Mouse (Mus musculus): ENCODE measurements around the gene Irak2. TPM values are rescaled to one million over a fixed set of nuclear protein-coding genes. Genes with fewer than 3 reads are reported as not detected.

The Irak2 gene
- polyA plus RNA-seq, 1 experiment from 2014 or later: 15.6 TPM

DNA sequence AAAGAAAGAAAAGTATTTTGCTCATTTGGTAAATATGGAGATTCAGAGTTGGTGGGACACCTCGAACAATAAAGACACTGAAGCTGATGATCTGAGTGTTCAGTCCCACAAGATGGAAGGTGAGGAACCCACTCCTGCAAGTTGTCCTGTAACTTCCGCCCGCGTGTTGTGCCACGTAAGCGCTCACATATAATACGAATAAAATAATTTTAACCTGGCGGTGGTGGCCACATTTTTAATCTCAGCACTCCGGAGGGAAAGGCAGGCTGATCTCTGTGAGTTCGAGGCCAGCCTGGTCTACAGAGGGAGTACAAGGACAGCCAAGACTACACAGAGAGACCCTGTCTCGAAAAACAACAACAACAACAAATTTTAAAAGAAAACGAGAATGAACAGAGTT, 34.3 kb upstream of the Irak2 start:
- DNase-seq (ENCODE audit: low spot score) (no peak), ATAC-seq (no peak)
- no peak overlapping the region; the same call in 1 of the 2 replicates for H3K9ac ChIP-seq (replicated peaks; ENCODE audit: low read depth)
- H3K27ac ChIP-seq (ENCODE audit: low read length): no peak overlapping the region
- peak overlapping the region; percentile 66 for H3K4me2 ChIP-seq (replicated peaks; ENCODE audit: low read depth, low read length)
- no peaks in the 10 kb centered on the region for H3K36me3 ChIP-seq (ENCODE audit: insufficient read depth, low read length)
- WGBS: 49% methylated on average over 12 of the region's 12 CpGs
- no peaks in the 10 kb centered on the region for H3K27me3 ChIP-seq (replicated peaks; ENCODE audit: insufficient read depth, low read length)
- peaks cover 7% of the 10 kb centered on the region; the same call in 1 of the 2 replicates for H3K4me1 ChIP-seq (ENCODE audit: insufficient read depth, low read depth, low read length)
- peak overlapping the region; percentile 79 for H3K4me3 ChIP-seq (ENCODE audit: low read depth, low read length)
- TF ChIP-seq CTCF (IDR thresholded peaks at IDR 0.05): no peak
- H3K9me3 ChIP-seq (ENCODE audit: low read length): no peaks in the 10 kb centered on the region

- Histone ChIP-seq H3K4me1 (ENCODE audit: insufficient read depth, low read depth, low read length) (peaks cover 7% of the 10 kb centered on the region; the same call in 1 of the 2 replicates), H3K9ac (replicated peaks; ENCODE audit: low read depth) (peak within 1 kb of the TSS; percentile 83), H3K4me3 (ENCODE audit: low read depth, low read length) (peak within 1 kb of the TSS; percentile 79), H3K27me3 (replicated peaks; ENCODE audit: insufficient read depth, low read length) (no peaks in the 10 kb centered on the region), H3K36me3 (ENCODE audit: insufficient read depth, low read length) (no peaks in the 10 kb centered on the region), H3K4me2 (replicated peaks; ENCODE audit: low read depth, low read length) (peak within 1 kb of the TSS; percentile 66), H3K9me3 (ENCODE audit: low read length) (no peaks in the 10 kb centered on the region), H3K27ac (ENCODE audit: low read length) (peak within 1 kb of the TSS; percentile 83)
- ATAC-seq (peak; percentile 94), DNase-seq (ENCODE audit: low spot score) (peak; percentile 95)
- WGBS: 2% methylated on average over 54 of the region's 65 CpGs
- TF ChIP-seq EP300 (IDR thresholded peaks at IDR 0.05): no peak
- peak; percentile 71 for TF ChIP-seq CTCF (IDR thresholded peaks at IDR 0.05)
Measured at GRCm38 (mm10) chr6:113604432-113605223, 33.6 kb upstream of the Irak2 start, which contains the start of gene Brk1. Gene Brk1, plus strand, starts transcription at chr6:113604772.

GRCm38 (mm10) chr6:113605224-113605545, 33.1 kb upstream of the Irak2 start:
- H3K9ac ChIP-seq (replicated peaks; ENCODE audit: low read depth): peak overlapping the region; percentile 83
- peak overlapping the region; percentile 83 for H3K27ac ChIP-seq (ENCODE audit: low read length)
- no peaks in the 10 kb centered on the region for H3K36me3 ChIP-seq (ENCODE audit: insufficient read depth, low read length)
- peak overlapping the region; percentile 79 for H3K4me3 ChIP-seq (ENCODE audit: low read depth, low read length)
- DNase-seq (ENCODE audit: low spot score) (no peak), ATAC-seq (no peak)
- peak overlapping the region; percentile 66 for H3K4me2 ChIP-seq (replicated peaks; ENCODE audit: low read depth, low read length)
- 4% methylated on average over 10 of the region's 10 CpGs for WGBS
- H3K9me3 ChIP-seq (ENCODE audit: low read length): no peaks in the 10 kb centered on the region
- H3K4me1 ChIP-seq (ENCODE audit: insufficient read depth, low read depth, low read length): peaks cover 7% of the 10 kb centered on the region; the same call in 1 of the 2 replicates
- no peaks in the 10 kb centered on the region for H3K27me3 ChIP-seq (replicated peaks; ENCODE audit: insufficient read depth, low read length)
- TF ChIP-seq EP300 (IDR thresholded peaks at IDR 0.05) (no peak), CTCF (IDR thresholded peaks at IDR 0.05) (no peak)

DNA sequence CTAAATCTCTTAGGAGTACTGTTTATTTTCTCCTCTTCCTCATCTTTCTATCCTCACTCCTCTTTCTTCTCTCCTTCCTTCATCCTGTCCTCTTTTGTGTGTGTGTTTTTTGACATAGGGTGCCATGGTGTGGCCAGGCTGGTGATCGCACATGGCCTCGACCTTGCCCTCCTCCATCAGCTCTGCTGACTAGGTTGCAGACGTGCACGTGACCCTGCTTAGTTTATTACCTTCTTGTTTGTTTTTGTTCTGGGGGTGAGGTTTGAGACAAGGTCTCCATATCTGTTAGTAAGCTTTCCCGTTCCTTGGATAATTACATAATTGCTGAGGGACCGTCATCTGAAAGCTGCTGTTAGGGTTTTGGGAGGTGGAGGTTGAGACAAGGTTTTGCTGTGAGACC, 29.4 kb upstream of the Irak2 start:
- Histone ChIP-seq H3K36me3 (ENCODE audit: insufficient read depth, low read length) (0 out of 2 replicates have a peak, but pooled peaks cover under 1% of the 10 kb centered on the region), H3K4me1 (ENCODE audit: insufficient read depth, low read depth, low read length) (peaks cover 7% of the 10 kb centered on the region; the same call in 1 of the 2 replicates), H3K4me2 (replicated peaks; ENCODE audit: low read depth, low read length) (no peak overlapping the region), H3K27ac (ENCODE audit: low read length) (no peak overlapping the region), H3K9me3 (ENCODE audit: low read length) (no peaks in the 10 kb centered on the region), H3K4me3 (ENCODE audit: low read depth, low read length) (no peak overlapping the region), H3K9ac (replicated peaks; ENCODE audit: low read depth) (no peak overlapping the region), H3K27me3 (replicated peaks; ENCODE audit: insufficient read depth, low read length) (no peaks in the 10 kb centered on the region)
- DNase-seq (ENCODE audit: low spot score): no peak
- 72% methylated on average over 6 of the region's 6 CpGs for WGBS
- TF ChIP-seq CTCF (IDR thresholded peaks at IDR 0.05) (no peak), EP300 (IDR thresholded peaks at IDR 0.05) (no peak)
- no peak for ATAC-seq

GRCm38 (mm10) chr6:113609293-113609692, 29.0 kb upstream of the Irak2 start:
- peaks cover 4% of the 10 kb centered on the region; the same call in 1 of the 2 replicates for H3K36me3 ChIP-seq (ENCODE audit: insufficient read depth, low read length)
- DNase-seq (ENCODE audit: low spot score): no peak
- H3K27me3 ChIP-seq (replicated peaks; ENCODE audit: insufficient read depth, low read length): no peaks in the 10 kb centered on the region
- no peak overlapping the region for H3K9ac ChIP-seq (replicated peaks; ENCODE audit: low read depth)
- no peak overlapping the region for H3K4me3 ChIP-seq (ENCODE audit: low read depth, low read length)
- no peak overlapping the region for H3K4me2 ChIP-seq (replicated peaks; ENCODE audit: low read depth, low read length)
- H3K27ac ChIP-seq (ENCODE audit: low read length): no peak overlapping the region
- H3K4me1 ChIP-seq (ENCODE audit: insufficient read depth, low read depth, low read length): peaks cover 7% of the 10 kb centered on the region; the same call in 1 of the 2 replicates
- 91% methylated on average over 7 of the region's 7 CpGs for WGBS
- ATAC-seq: no peak
- no peaks in the 10 kb centered on the region for H3K9me3 ChIP-seq (ENCODE audit: low read length)
- no peak for TF ChIP-seq CTCF (IDR thresholded peaks at IDR 0.05)
- no peak for TF ChIP-seq EP300 (IDR thresholded peaks at IDR 0.05)

DNA sequence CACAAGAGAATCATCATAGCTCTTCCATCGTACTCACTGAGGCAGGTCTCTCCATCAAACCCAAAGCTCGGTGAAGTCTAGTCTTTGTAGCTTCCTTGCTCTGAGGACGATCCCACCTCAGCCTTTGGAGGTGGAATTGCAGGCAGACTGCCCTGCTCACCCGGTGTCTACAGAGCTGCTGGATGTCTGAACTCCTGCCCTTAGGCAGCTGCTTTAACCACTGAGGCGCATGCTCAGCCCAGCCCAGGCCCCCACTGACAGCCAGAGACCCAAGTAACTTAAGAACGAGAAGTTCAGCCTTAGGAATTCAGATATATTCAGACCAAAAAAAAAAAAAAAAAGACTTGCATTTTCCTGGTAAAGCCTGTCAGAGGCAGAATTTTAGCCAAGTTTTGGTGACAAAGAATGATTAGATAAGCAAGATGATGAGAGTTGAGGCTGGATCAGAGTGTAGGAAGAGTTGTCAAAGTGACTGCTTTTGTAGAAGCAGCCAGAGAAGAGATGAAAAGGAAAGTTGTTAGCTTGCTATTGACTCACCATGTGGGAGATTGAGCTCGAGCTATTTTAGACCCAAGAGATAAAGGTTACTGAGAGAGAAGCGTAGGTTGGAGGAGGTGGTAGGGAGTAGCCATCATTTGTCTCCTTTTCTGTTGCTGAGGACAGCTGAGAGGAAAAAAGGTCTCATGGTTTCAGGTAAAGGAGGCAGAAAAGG, 25.9 kb upstream of the Irak2 start:
- no peaks in the 10 kb centered on the region for H3K9me3 ChIP-seq (ENCODE audit: low read length)
- no peak overlapping the region for H3K27ac ChIP-seq (ENCODE audit: low read length)
- ATAC-seq (no peak), DNase-seq (ENCODE audit: low spot score) (no peak)
- WGBS: 82% methylated on average over 8 of the region's 8 CpGs
- no peaks in the 10 kb centered on the region for H3K4me1 ChIP-seq (ENCODE audit: insufficient read depth, low read depth, low read length)
- no peak overlapping the region for H3K4me3 ChIP-seq (ENCODE audit: low read depth, low read length)
- no peaks in the 10 kb centered on the region for H3K27me3 ChIP-seq (replicated peaks; ENCODE audit: insufficient read depth, low read length)
- no peak for TF ChIP-seq EP300 (IDR thresholded peaks at IDR 0.05)
- TF ChIP-seq CTCF (IDR thresholded peaks at IDR 0.05): no peak
- H3K4me2 ChIP-seq (replicated peaks; ENCODE audit: low read depth, low read length): no peak overlapping the region
- peaks cover 27% of the 10 kb centered on the region; the same call in 1 of the 2 replicates for H3K36me3 ChIP-seq (ENCODE audit: insufficient read depth, low read length)
- H3K9ac ChIP-seq (replicated peaks; ENCODE audit: low read depth): no peak overlapping the region

Data from lung, postnatal 0 days (tissue).